Mouse (Mus musculus) naive thymus-derived CD4-positive, alpha-beta T cell, adult 2 months (primary cell): Measurements from ENCODE around the gene Cog4.
A peak's percentile ranks its signal among the peaks of the same experiment; 100 is the strongest.
"Not testable (repeated sequence)": the region's sequence is repeated elsewhere in the genome, so short reads cannot be mapped to it uniquely, and the experiment has no call there.

Source experiments
- DNase-seq: peaks from one replicate; pipeline ENCODE4 v3.0.0-alpha.2; 2011; ENCODE audit warnings: low read depth

The Cog4 gene

GRCm38 (mm10) chr8:110921492-110922230, 75.3 kb downstream of the Cog4 start:
- DNase-seq, result no peak

GRCm38 (mm10) chr8:110925691-110926140, 79.3 kb downstream of the Cog4 start:
- DNase-seq, result no peak

GRCm38 (mm10) chr8:110926690-110927089, 80.3 kb downstream of the Cog4 start:
- DNase-seq, result no peak

- no peak for DNase-seq
These were observed 82.0 kb downstream of the Cog4 start for GRCm38 (mm10) chr8:110928435-110928834.

GRCm38 (mm10) chr8:110929066-110929465, 82.7 kb downstream of the Cog4 start:
- DNase-seq, result peak; percentile 41

GRCm38 (mm10) chr8:110929672-110930071, 83.3 kb downstream of the Cog4 start:
- not testable (repeated sequence) for DNase-seq

GRCm38 (mm10) chr8:110931176-110931939, 85.0 kb downstream of the Cog4 start:
- DNase-seq, result no peak
